Mouse (Mus musculus) limb, embryonic 14.5 days (tissue): Measurements from ENCODE around the gene Scaf4. TPM values are rescaled to one million over a fixed set of nuclear protein-coding genes. Genes with fewer than 3 reads are reported as not detected.

Experiments used
- ATAC-seq: fragments of 200-750 bp; cut with Nextera tagmentation; 2 replicates; pipeline ENCODE4 v1.8.0; 2017; ENCODE audit warnings: low read depth, moderate number of reproducible peaks, moderate TSS enrichment; ENCODE audit not compliant: low FRiP score
- DNase-seq: peaks from one replicate; pipeline ENCODE4 v3.0.0-alpha.2; 2015; ENCODE audit warnings: low spot score
- H3K27ac ChIP-seq: fragments of 300-500 bp; sonication (generic); replicated peaks from 2 replicates; pipeline ENCODE4 v1.5.1; 2014; ENCODE audit warnings: low read depth, mild to moderate bottlenecking, low read length, moderate library complexity, mixed read lengths
- H3K27me3 ChIP-seq: fragments of 300-500 bp; sonication (generic); 2 replicates; pipeline ENCODE4 v1.6.1; 2014; ENCODE audit warnings: low read length, mixed read lengths; ENCODE audit not compliant: control insufficient read depth, insufficient read depth
- H3K36me3 ChIP-seq: fragments of 300-500 bp; sonication (generic); 2 replicates; pipeline ENCODE4 v1.6.1; 2014; ENCODE audit warnings: mild to moderate bottlenecking, low read length, moderate library complexity, mixed read lengths; ENCODE audit not compliant: control insufficient read depth, insufficient read depth
- H3K4me1 ChIP-seq: fragments of 300-500 bp; sonication (generic); 2 replicates; pipeline ENCODE4 v1.6.1; 2014; ENCODE audit warnings: antibody characterized with exemption, low read length, mixed read lengths; ENCODE audit not compliant: control insufficient read depth, insufficient read depth
- H3K4me2 ChIP-seq: fragments of 300-500 bp; sonication (generic); replicated peaks from 2 replicates; pipeline ENCODE4 v1.6.1; 2014; ENCODE audit warnings: low read depth, mild to moderate bottlenecking, low read length, moderate library complexity; ENCODE audit not compliant: severe bottlenecking
- H3K4me3 ChIP-seq: fragments of 300-500 bp; sonication (generic); replicated peaks from 2 replicates; pipeline ENCODE4 v1.5.1; 2014; ENCODE audit warnings: low read length
- H3K9ac ChIP-seq: fragments of 300-500 bp; sonication (generic); 2 replicates; pipeline ENCODE4 v1.6.1; 2014; ENCODE audit warnings: mild to moderate bottlenecking, low read depth, low read length, moderate library complexity; ENCODE audit not compliant: severe bottlenecking
- H3K9me3 ChIP-seq: fragments of 300-500 bp; sonication (generic); 2 replicates; pipeline ENCODE4 v1.6.1; 2016; ENCODE audit warnings: low read length; ENCODE audit not compliant: control insufficient read depth
- POLR2A ChIP-seq: fragments of 200-500 bp; IDR thresholded peaks from 2 replicates; pipeline ENCODE4 v1.8.0; 2012; ENCODE audit warnings: inconsistent platforms, mild to moderate bottlenecking, moderate library complexity, borderline replicate concordance; ENCODE audit not compliant: insufficient read depth, insufficient read length; ENCODE audit errors: extremely low read depth
- WGBS: fragments of 180-500 bp; shearing (Covaris S2); extraction: QIAGEN DNeasy Blood & Tissue Kit; methylation state at CpG from one replicate; pipeline ENCODE4 v1.1.7; 2014; 5-methylcytosine and 5-hydroxymethylcytosine counted together
- polyA plus RNA-seq, 2 experiments: library from polyadenylated mRNA; depleted of rRNA in 1 of 2; stranded (reverse) in 1 of 2; unstranded in 1 of 2; fragments of >200 nt; fragmentation: Nextera tagmentation in 1 of 2; extraction: Ambion mirVana in 1 of 2; gene quantifications; 2 replicates each; pipeline versions ENCODE4 v1.2.1 to v1.2.3; 2012 to 2014

Gene Scaf4
- polyA plus RNA-seq, 2 experiments, result 24.8 to 64.3 TPM

GRCm38 (mm10) chr16:90310488-90311135 is 26.3 kb upstream of the Scaf4 start:
- Histone ChIP-seq H3K4me1 (no peaks in the 10 kb centered on the region), H3K36me3 (no peaks in the 10 kb centered on the region), H3K27me3 (no peaks in the 10 kb centered on the region; the same call in 1 of the 2 replicates), H3K9me3 (no peaks in the 10 kb centered on the region), H3K4me2 (no peak overlapping the region), H3K27ac (no peak overlapping the region), H3K9ac (no peak overlapping the region), H3K4me3 (no peak overlapping the region)
- DNase-seq (no peak), ATAC-seq (no peak)
- no peak for TF ChIP-seq POLR2A
- 78% methylated on average over 11 of the region's 11 CpGs for WGBS

- TF ChIP-seq POLR2A, result no peak
- 68% methylated on average over 3 of the region's 3 CpGs for WGBS
- no peaks in the 10 kb centered on the region for H3K4me1 ChIP-seq
Observed at GRCm38 (mm10) chr16:90309784-90310183, 25.5 kb upstream of the Scaf4 start.

GRCm38 (mm10) chr16:90303988-90304299 is 19.6 kb upstream of the Scaf4 start:
- Histone ChIP-seq H3K9ac (no peak overlapping the region), H3K27ac (no peak overlapping the region), H3K4me1 (no peaks in the 10 kb centered on the region), H3K9me3 (no peaks in the 10 kb centered on the region), H3K27me3 (no peaks in the 10 kb centered on the region), H3K36me3 (no peaks in the 10 kb centered on the region), H3K4me3 (no peak overlapping the region), H3K4me2 (no peak overlapping the region)
- 82% methylated on average over 2 of the region's 2 CpGs for WGBS
- ATAC-seq (peak; percentile 61; the same call in 1 of the 2 replicates), DNase-seq (no peak)
- TF ChIP-seq POLR2A, result no peak

More at GRCm38 (mm10) chr16:90309784-90310183, 25.5 kb upstream of the Scaf4 start:
- ATAC-seq, result no peak
- no peak overlapping the region for H3K4me2 ChIP-seq
- no peaks in the 10 kb centered on the region for H3K27me3 ChIP-seq
- H3K9ac ChIP-seq, result no peak overlapping the region
- no peaks in the 10 kb centered on the region for H3K36me3 ChIP-seq
- H3K27ac ChIP-seq, result no peak overlapping the region
- DNase-seq, result no peak
- no peak overlapping the region for H3K4me3 ChIP-seq
- no peaks in the 10 kb centered on the region for H3K9me3 ChIP-seq

- no peaks in the 10 kb centered on the region for H3K4me1 ChIP-seq
Observed at GRCm38 (mm10) chr16:90303286-90303987, 19.1 kb upstream of the Scaf4 start.

GRCm38 (mm10) chr16:90301706-90302105 is 17.4 kb upstream of the Scaf4 start:
- Histone ChIP-seq H3K4me2 (no peak overlapping the region), H3K4me1 (no peaks in the 10 kb centered on the region), H3K9ac (no peak overlapping the region), H3K4me3 (no peak overlapping the region), H3K27me3 (no peaks in the 10 kb centered on the region), H3K9me3 (no peaks in the 10 kb centered on the region), H3K27ac (no peak overlapping the region), H3K36me3 (no peaks in the 10 kb centered on the region)
- no peak for DNase-seq
- no peak for TF ChIP-seq POLR2A
- WGBS, result 86% methylated on average over 9 of the region's 10 CpGs
- ATAC-seq, result no peak

More at GRCm38 (mm10) chr16:90303286-90303987, 19.1 kb upstream of the Scaf4 start:
- no peaks in the 10 kb centered on the region for H3K27me3 ChIP-seq
- no peak overlapping the region for H3K4me2 ChIP-seq
- ATAC-seq (peak; percentile 66), DNase-seq (no peak)
- no peak for TF ChIP-seq POLR2A
- WGBS, result 81% methylated on average over 9 of the region's 9 CpGs
- H3K4me3 ChIP-seq, result no peak overlapping the region
- H3K36me3 ChIP-seq, result no peaks in the 10 kb centered on the region
- H3K27ac ChIP-seq, result no peak overlapping the region
- H3K9ac ChIP-seq, result no peak overlapping the region
- no peaks in the 10 kb centered on the region for H3K9me3 ChIP-seq
